ENCODE assay signal across 8 mouse cellular contexts in the genomic region with DNA sequence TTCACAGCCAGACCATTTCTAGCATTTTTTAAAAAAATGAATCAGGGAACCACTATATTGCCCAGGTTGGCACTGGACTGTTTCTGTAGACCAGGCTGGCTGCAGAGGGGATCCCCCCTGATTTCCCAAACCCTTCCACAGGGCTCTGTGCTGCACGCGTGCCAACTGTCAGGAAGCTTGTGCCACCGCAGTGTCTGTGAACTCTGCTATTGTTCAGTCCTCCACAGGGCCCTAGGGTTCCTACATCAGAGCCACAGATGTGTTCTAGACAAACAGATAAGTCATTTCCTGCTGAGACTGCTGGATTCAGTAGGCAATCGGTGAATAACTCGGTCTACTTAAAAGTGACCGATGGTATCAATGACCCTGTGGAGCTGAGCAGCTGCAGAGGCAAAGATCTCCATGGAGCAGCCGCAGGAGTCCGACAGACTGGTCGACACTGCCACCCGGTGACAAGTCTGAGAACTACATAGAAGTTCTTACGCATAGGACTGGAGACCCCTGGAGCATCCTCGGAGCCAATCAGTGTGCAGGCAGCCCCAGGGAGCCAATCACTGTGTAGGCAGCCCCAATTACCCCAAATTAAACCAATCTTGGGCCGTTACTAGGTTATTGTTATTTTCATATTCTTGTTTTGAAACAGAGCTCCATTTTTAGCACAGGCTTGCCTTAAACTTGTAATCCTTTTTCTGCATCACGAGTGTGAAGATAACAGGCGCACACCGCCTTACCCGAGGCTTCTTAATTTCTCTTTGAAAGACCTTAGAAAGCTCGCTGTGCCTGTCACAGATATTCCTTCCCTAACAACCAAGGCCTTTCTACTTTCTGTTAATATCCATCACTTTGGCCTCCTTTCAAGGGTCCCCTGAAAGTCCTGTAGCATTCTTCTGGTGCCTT. TPM values are rescaled to one million over a fixed set of nuclear protein-coding genes. Genes with fewer than 3 reads are reported as not detected.
DNase-seq lines count a peak whose midpoint lies in the region; ATAC-seq lines count a peak whose summit lies in the region.

No protein-coding gene starts in this region.

- intact Hi-C loops in left cerebral cortex, postnatal 10 days (cut with DNase I): loop anchor here (2.0 to 10.0 kb wide), 4 partner anchors 53 to 305 kb away; a partner anchor contains a TSS

- peak; percentile 100 for ATAC-seq in common myeloid progenitor, adult 5-6 weeks (replicated peaks; ENCODE audit: low read depth, poor library complexity, severe bottlenecking)
- peak; percentile 99 for ATAC-seq in megakaryocyte-erythroid progenitor cell, adult 5-6 weeks (replicated peaks; ENCODE audit: low FRiP score, low TSS enrichment, poor library complexity, severe bottlenecking)
- no peak for ATAC-seq in activated CD4-positive, CD25-positive, alpha-beta regulatory T cell, adult 4 months

- peak; percentile 53 for DNase-seq in adipocyte (ENCODE audit: low spot score)
- peak; percentile 83 for DNase-seq in gastrocnemius, postnatal 10 days
- peak; percentile 57 for DNase-seq in induced T-regulatory cell, adult 2 months (ENCODE audit: low read depth)
- DNase-seq in left cerebral cortex, postnatal 10 days (ENCODE audit: extremely low spot score in 1 of 2, low spot score in 2 of 2): peak; percentile 91 to 97
- peak; percentile 89 for DNase-seq in right cerebral cortex, postnatal 25 days

RNA-seq across cellular contexts. Expression of a gene that starts 18.1 kb away (rescaled TPM):
- total RNA-seq in common myeloid progenitor, adult 5-6 weeks (2017): not detected in 2 replicates
- total RNA-seq in gastrocnemius, postnatal 10 days (2021): not detected
- total RNA-seq in left cerebral cortex, postnatal 10 days (2021): under 1 TPM in 1 of 2 experiments, not detected in 1; 0.11 TPM
- not detected in 2 replicates for total RNA-seq in megakaryocyte-erythroid progenitor cell, adult 5-6 weeks (2014; fragmentation: Nextera tagmentation)
- total RNA-seq in megakaryocyte-erythroid progenitor cell, adult 5-6 weeks (2017): not detected in 2 replicates
- polyA plus RNA-seq in activated CD4-positive, CD25-positive, alpha-beta regulatory T cell, adult 4 months (2017; shearing (Covaris generic)): not detected

RNA-seq across cellular contexts. Expression of a gene that starts 27.6 kb away (rescaled TPM):
- 1.7 and 2.7 TPM in 2 replicates for total RNA-seq in common myeloid progenitor, adult 5-6 weeks (2017)
- total RNA-seq in gastrocnemius, postnatal 10 days (2021): 1 to 10 TPM; 1.7 to 2.4 TPM
- total RNA-seq in left cerebral cortex, postnatal 10 days (2021): 1 to 10 TPM; 8.0 to 9.3 TPM
- total RNA-seq in megakaryocyte-erythroid progenitor cell, adult 5-6 weeks (2014; fragmentation: Nextera tagmentation): 4.5 and 6.5 TPM in 2 replicates
- 4.5 and 6.2 TPM in 2 replicates for total RNA-seq in megakaryocyte-erythroid progenitor cell, adult 5-6 weeks (2017)
- 1 to 10 TPM; 1.5 to 2.1 TPM for polyA plus RNA-seq in activated CD4-positive, CD25-positive, alpha-beta regulatory T cell, adult 4 months (2017; shearing (Covaris generic))

RNA-seq across cellular contexts. Expression of a gene that starts 27.7 kb away (rescaled TPM):
- 80.0 and 148 TPM in 2 replicates for total RNA-seq in common myeloid progenitor, adult 5-6 weeks (2017)
- total RNA-seq in gastrocnemius, postnatal 10 days (2021): 10 to 100 TPM; 89.6 to 96.3 TPM
- total RNA-seq in left cerebral cortex, postnatal 10 days (2021): 10 to 100 TPM; 90.7 to 100.0 TPM
- total RNA-seq in megakaryocyte-erythroid progenitor cell, adult 5-6 weeks (2014; fragmentation: Nextera tagmentation): 74.2 and 98.4 TPM in 2 replicates
- total RNA-seq in megakaryocyte-erythroid progenitor cell, adult 5-6 weeks (2017): 164 and 215 TPM in 2 replicates
- polyA plus RNA-seq in activated CD4-positive, CD25-positive, alpha-beta regulatory T cell, adult 4 months (2017; shearing (Covaris generic)): 10 to 100 TPM; 94.3 to 98.2 TPM

RNA-seq across cellular contexts. Expression of a gene that starts 37.4 kb away (rescaled TPM):
- total RNA-seq in common myeloid progenitor, adult 5-6 weeks (2017): 2.5 and 4.0 TPM in 2 replicates
- under 1 TPM; 0.49 to 0.59 TPM for total RNA-seq in gastrocnemius, postnatal 10 days (2021)
- 10 to 100 TPM; 61.7 to 67.9 TPM for total RNA-seq in left cerebral cortex, postnatal 10 days (2021)
- total RNA-seq in megakaryocyte-erythroid progenitor cell, adult 5-6 weeks (2014; fragmentation: Nextera tagmentation): not detected in 2 replicates
- 0.15 TPM in 1 of 2 replicates, not detected in the other for total RNA-seq in megakaryocyte-erythroid progenitor cell, adult 5-6 weeks (2017)
- under 1 TPM in 1 of 2 experiments, not detected in 1; 0.43 TPM for polyA plus RNA-seq in activated CD4-positive, CD25-positive, alpha-beta regulatory T cell, adult 4 months (2017; shearing (Covaris generic))
